Mouse (Mus musculus) liver, embryonic 12.5 days (tissue): Measurements from ENCODE around the gene Pitpnm1. TPM values are rescaled to one million over a fixed set of nuclear protein-coding genes. Genes with fewer than 3 reads are reported as not detected.

Source experiments
- ATAC-seq: fragments of 200-750 bp; cut with Nextera tagmentation; 2 replicates; pipeline ENCODE4 v1.8.0; 2017; ENCODE audit warnings: moderate number of reproducible peaks, mild to moderate bottlenecking, moderate library complexity
- H3K27ac ChIP-seq: fragments of 300-500 bp; sonication (generic); 2 replicates; pipeline ENCODE4 v1.5.1; 2016; ENCODE audit warnings: mild to moderate bottlenecking
- H3K27me3 ChIP-seq: fragments of 300-500 bp; sonication (generic); replicated peaks from 2 replicates; pipeline ENCODE4 v1.6.1; 2016; ENCODE audit warnings: mild to moderate bottlenecking, moderate library complexity
- H3K36me3 ChIP-seq: fragments of 300-500 bp; sonication (generic); 2 replicates; pipeline ENCODE4 v1.6.1; 2016; ENCODE audit warnings: mild to moderate bottlenecking, moderate library complexity
- H3K4me1 ChIP-seq: fragments of 300-500 bp; sonication (generic); 2 replicates; pipeline ENCODE4 v1.6.1; 2016
- H3K4me2 ChIP-seq: fragments of 300-500 bp; sonication (generic); 2 replicates; pipeline ENCODE4 v1.6.1; 2016; ENCODE audit warnings: mild to moderate bottlenecking, moderate library complexity
- H3K4me3 ChIP-seq: fragments of 300-500 bp; sonication (generic); 2 replicates; pipeline ENCODE4 v1.5.1; 2016; ENCODE audit warnings: mild to moderate bottlenecking, moderate library complexity
- H3K9ac ChIP-seq: fragments of 300-500 bp; sonication (generic); 2 replicates; pipeline ENCODE4 v1.6.1; 2016; ENCODE audit warnings: mild to moderate bottlenecking, moderate library complexity
- H3K9me3 ChIP-seq: fragments of 300-500 bp; sonication (generic); replicated peaks from 2 replicates; pipeline ENCODE4 v1.6.1; 2016; ENCODE audit warnings: mild to moderate bottlenecking, moderate library complexity
- WGBS: fragments of 180-500 bp; shearing (Covaris S2); methylation state at CpG from one replicate; pipeline ENCODE4 v1.1.7; 2016; ENCODE audit not compliant: insufficient replicate concordance; 5-methylcytosine and 5-hydroxymethylcytosine counted together
- polyA plus RNA-seq: library from polyadenylated mRNA; unstranded; fragments of >200 nt; fragmentation: Nextera tagmentation; extraction: Ambion mirVana; gene quantifications from 2 replicates; pipeline ENCODE4 v1.2.1, GENCODE M21; 2016

Gene Pitpnm1
- polyA plus RNA-seq, 1 experiment from 2014 or later, result 5.0 TPM

GRCm38 (mm10) chr19:4087090-4087489 is 12.7 kb upstream of the Pitpnm1 start:
- WGBS, result 77% methylated on average over 5 of the region's 5 CpGs
- no peaks in the 10 kb centered on the region for H3K36me3 ChIP-seq
- H3K4me3 ChIP-seq, result no peak overlapping the region
- no peak for ATAC-seq
- no peak overlapping the region for H3K4me2 ChIP-seq
- H3K4me1 ChIP-seq, result peaks cover 18% of the 10 kb centered on the region
- H3K27ac ChIP-seq, result no peak overlapping the region
- H3K9ac ChIP-seq, result no peak overlapping the region
- H3K27me3 ChIP-seq, result peaks cover 72% of the 10 kb centered on the region
- no peaks in the 10 kb centered on the region for H3K9me3 ChIP-seq

GRCm38 (mm10) chr19:4088146-4088545 is 11.7 kb upstream of the Pitpnm1 start:
- Histone ChIP-seq H3K27me3 (peaks cover 64% of the 10 kb centered on the region), H3K4me1 (peaks cover 26% of the 10 kb centered on the region), H3K9ac (0 out of 2 replicates have a peak overlapping the region, but pooled peaks have one; percentile 32), H3K9me3 (no peaks in the 10 kb centered on the region), H3K4me3 (no peak overlapping the region), H3K36me3 (no peaks in the 10 kb centered on the region), H3K27ac (no peak overlapping the region), H3K4me2 (peak overlapping the region; percentile 24; the same call in 1 of the 2 replicates)
- no peak for ATAC-seq
- 12% methylated on average over 5 of the region's 5 CpGs for WGBS

DNA sequence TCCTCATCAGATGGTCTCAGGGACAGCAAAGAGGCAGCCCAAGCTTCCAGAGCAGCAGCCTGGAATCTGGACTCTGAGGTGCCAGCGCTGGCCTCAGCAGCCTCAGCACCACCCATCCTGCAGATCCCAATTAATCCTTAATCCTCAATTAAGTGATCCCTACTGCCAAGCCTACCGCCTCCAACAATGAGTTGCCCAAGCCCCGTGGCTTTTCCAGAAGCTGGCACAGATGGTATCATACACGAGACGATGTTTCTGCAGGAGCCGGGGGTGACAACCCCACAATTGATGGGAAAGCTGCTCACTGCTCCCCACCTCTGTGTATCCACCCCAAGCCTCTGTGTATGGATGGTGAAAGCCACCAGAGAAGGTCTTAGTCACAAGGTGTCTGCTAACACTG is 10.7 kb upstream of the Pitpnm1 start:
- no peak overlapping the region for H3K4me3 ChIP-seq
- H3K4me2 ChIP-seq, result no peak overlapping the region
- no peak overlapping the region for H3K9ac ChIP-seq
- H3K36me3 ChIP-seq, result no peaks in the 10 kb centered on the region
- ATAC-seq, result no peak
- H3K9me3 ChIP-seq, result no peaks in the 10 kb centered on the region
- peaks cover 54% of the 10 kb centered on the region for H3K27me3 ChIP-seq
- no peak overlapping the region for H3K27ac ChIP-seq
- WGBS, result 68% methylated on average over 6 of the region's 6 CpGs
- peaks cover 21% of the 10 kb centered on the region for H3K4me1 ChIP-seq

- no peak overlapping the region for H3K9ac ChIP-seq
- no peak overlapping the region for H3K4me2 ChIP-seq
- no peaks in the 10 kb centered on the region for H3K9me3 ChIP-seq
- ATAC-seq, result 0 out of 2 replicates have a peak, but pooled peaks have one; percentile 30
- H3K4me1 ChIP-seq, result peaks cover 18% of the 10 kb centered on the region
- peaks cover 44% of the 10 kb centered on the region for H3K27me3 ChIP-seq
- H3K4me3 ChIP-seq, result no peak overlapping the region
- WGBS, result 69% methylated on average over 3 of the region's 3 CpGs
- H3K27ac ChIP-seq, result no peak overlapping the region
- no peaks in the 10 kb centered on the region for H3K36me3 ChIP-seq
Measured at GRCm38 (mm10) chr19:4090446-4090845, 9.4 kb upstream of the Pitpnm1 start.

- H3K4me1 ChIP-seq, result peaks cover 25% of the 10 kb centered on the region
- H3K4me2 ChIP-seq, result no peak overlapping the region
- H3K27ac ChIP-seq, result no peak overlapping the region
- H3K9me3 ChIP-seq, result no peaks in the 10 kb centered on the region
- H3K9ac ChIP-seq, result no peak overlapping the region
- no peak for ATAC-seq
- 13% methylated on average over 2 of the region's 2 CpGs for WGBS
- H3K4me3 ChIP-seq, result no peak overlapping the region
- H3K27me3 ChIP-seq, result peaks cover 35% of the 10 kb centered on the region
- no peaks in the 10 kb centered on the region for H3K36me3 ChIP-seq
Measured at GRCm38 (mm10) chr19:4091383-4091782, 8.4 kb upstream of the Pitpnm1 start.

DNA sequence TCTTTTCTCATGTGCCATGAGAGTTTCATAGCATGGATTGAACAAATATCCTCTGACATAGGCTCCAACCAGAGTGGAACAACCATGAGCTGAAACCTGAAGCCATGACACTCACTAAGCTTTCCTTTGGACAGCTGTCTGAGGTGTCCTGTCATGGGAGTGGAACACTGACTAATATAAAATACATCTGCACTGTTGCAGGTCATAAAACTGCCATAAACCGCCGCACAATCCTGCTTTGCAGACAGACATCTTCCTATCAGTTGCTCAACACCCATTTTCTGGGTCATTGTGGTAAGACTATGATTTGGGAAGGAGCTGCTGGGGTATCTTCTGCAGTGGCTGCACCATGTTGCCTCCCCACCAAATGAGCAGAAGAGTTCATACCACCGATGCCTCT is 7.0 kb upstream of the Pitpnm1 start:
- WGBS, result 55% methylated on average over 3 of the region's 3 CpGs
- H3K4me3 ChIP-seq, result no peak overlapping the region
- no peak for ATAC-seq
- H3K36me3 ChIP-seq, result no peaks in the 10 kb centered on the region
- no peak overlapping the region for H3K9ac ChIP-seq
- peaks cover 33% of the 10 kb centered on the region for H3K4me1 ChIP-seq
- no peak overlapping the region for H3K4me2 ChIP-seq
- H3K9me3 ChIP-seq, result no peaks in the 10 kb centered on the region
- H3K27ac ChIP-seq, result no peak overlapping the region
- peaks cover 26% of the 10 kb centered on the region for H3K27me3 ChIP-seq

- H3K9ac ChIP-seq, result no peak overlapping the region
- H3K27ac ChIP-seq, result no peak overlapping the region
- no peaks in the 10 kb centered on the region for H3K9me3 ChIP-seq
- peaks cover 18% of the 10 kb centered on the region for H3K27me3 ChIP-seq
- no peak for ATAC-seq
- H3K4me3 ChIP-seq, result no peak overlapping the region
- H3K4me2 ChIP-seq, result no peak overlapping the region
- H3K36me3 ChIP-seq, result peaks cover 4% of the 10 kb centered on the region; the same call in 1 of the 2 replicates
- WGBS, result 77% methylated on average over 7 of the region's 7 CpGs
- peaks cover 36% of the 10 kb centered on the region for H3K4me1 ChIP-seq
Measured at GRCm38 (mm10) chr19:4093772-4094171, 6.0 kb upstream of the Pitpnm1 start.

GRCm38 (mm10) chr19:4094348-4094747 is 5.5 kb upstream of the Pitpnm1 start:
- H3K27me3 ChIP-seq, result peaks cover 13% of the 10 kb centered on the region
- H3K36me3 ChIP-seq, result peaks cover 4% of the 10 kb centered on the region; the same call in 1 of the 2 replicates
- ATAC-seq, result no peak
- no peak overlapping the region for H3K4me2 ChIP-seq
- no peaks in the 10 kb centered on the region for H3K9me3 ChIP-seq
- H3K4me1 ChIP-seq, result peaks cover 42% of the 10 kb centered on the region
- no peak overlapping the region for H3K4me3 ChIP-seq
- H3K9ac ChIP-seq, result no peak overlapping the region
- no peak overlapping the region for H3K27ac ChIP-seq
- WGBS, result 74% methylated on average over 3 of the region's 3 CpGs

DNA sequence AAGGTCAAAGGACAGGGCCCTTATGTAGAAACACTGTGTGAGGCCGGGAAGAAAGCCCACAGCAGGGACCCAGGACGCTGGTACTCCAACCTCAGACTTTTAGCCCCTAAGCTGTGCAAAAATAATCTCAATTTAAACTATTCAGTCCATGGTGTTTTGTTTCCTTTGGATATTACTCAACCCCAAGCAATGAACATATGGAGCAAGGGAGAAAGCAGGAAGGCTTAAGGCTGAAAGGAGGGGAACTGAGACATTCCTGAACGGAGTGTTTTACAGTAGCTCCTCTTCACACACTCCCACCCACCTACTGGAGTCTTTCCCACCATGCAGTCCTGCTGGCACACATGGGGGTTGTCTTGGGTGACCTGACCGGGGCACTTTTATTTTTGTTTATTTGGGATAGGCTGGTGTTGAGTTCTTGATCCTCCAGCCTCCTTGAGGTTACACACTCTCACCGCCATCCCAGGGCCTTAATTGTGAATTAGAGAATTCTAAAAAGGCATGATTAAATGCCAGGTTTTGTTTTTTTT is 5.0 kb upstream of the Pitpnm1 start:
- Histone ChIP-seq H3K27ac (no peak overlapping the region), H3K36me3 (peaks cover 4% of the 10 kb centered on the region; the same call in 1 of the 2 replicates), H3K27me3 (peaks cover 14% of the 10 kb centered on the region), H3K4me1 (peaks cover 47% of the 10 kb centered on the region), H3K9me3 (no peaks in the 10 kb centered on the region), H3K4me3 (no peak overlapping the region), H3K9ac (no peak overlapping the region), H3K4me2 (no peak overlapping the region)
- no peak for ATAC-seq
- WGBS, result 75% methylated on average over 5 of the region's 5 CpGs

- H3K4me2 ChIP-seq, result peak overlapping the region; percentile 93
- 64% methylated on average over 3 of the region's 3 CpGs for WGBS
Measured at GRCm38 (mm10) chr19:4095802-4096201, 4.0 kb upstream of the Pitpnm1 start.

GRCm38 (mm10) chr19:4096642-4097440 is 3.0 kb upstream of the Pitpnm1 start, which contains the start of gene Cdk2ap2:
Gene Cdk2ap2, plus strand, starts transcription at chr19:4097182.
- H3K9me3 ChIP-seq, result no peaks in the 10 kb centered on the region
- peak within 1 kb of the TSS; percentile 99 for H3K27ac ChIP-seq
- peaks cover 26% of the 10 kb centered on the region for H3K27me3 ChIP-seq
- H3K36me3 ChIP-seq, result peaks cover 4% of the 10 kb centered on the region; the same call in 1 of the 2 replicates
- peak; percentile 91 for ATAC-seq
- H3K4me2 ChIP-seq, result peak within 1 kb of the TSS; percentile 93
- H3K4me3 ChIP-seq, result peak within 1 kb of the TSS; percentile 72
- peak within 1 kb of the TSS; percentile 80 for H3K9ac ChIP-seq
- peaks cover 59% of the 10 kb centered on the region for H3K4me1 ChIP-seq
- WGBS, result under 1% methylated on average over 65 of the region's 65 CpGs

More at GRCm38 (mm10) chr19:4095802-4096201, 4.0 kb upstream of the Pitpnm1 start:
- Histone ChIP-seq H3K27ac (no peak overlapping the region), H3K4me3 (no peak overlapping the region), H3K9ac (peak overlapping the region; percentile 78; the same call in 1 of the 2 replicates), H3K36me3 (peaks cover 4% of the 10 kb centered on the region; the same call in 1 of the 2 replicates), H3K9me3 (no peaks in the 10 kb centered on the region), H3K4me1 (peaks cover 56% of the 10 kb centered on the region), H3K27me3 (peaks cover 16% of the 10 kb centered on the region)
- ATAC-seq, result no peak

- ATAC-seq, result peak; percentile 76
- WGBS, result 1% methylated on average over 21 of the region's 21 CpGs
- H3K9me3 ChIP-seq, result no peaks in the 10 kb centered on the region
- H3K4me2 ChIP-seq, result peak overlapping the region; percentile 93
- H3K9ac ChIP-seq, result peak overlapping the region; percentile 80
- H3K4me3 ChIP-seq, result peak overlapping the region; percentile 72
- H3K4me1 ChIP-seq, result peaks cover 58% of the 10 kb centered on the region
- H3K36me3 ChIP-seq, result peaks cover 4% of the 10 kb centered on the region; the same call in 1 of the 2 replicates
- H3K27me3 ChIP-seq, result peaks cover 32% of the 10 kb centered on the region
- peak overlapping the region; percentile 99 for H3K27ac ChIP-seq
Measured at GRCm38 (mm10) chr19:4097441-4097825, 2.4 kb upstream of the Pitpnm1 start.
